Mouse (Mus musculus) adrenal gland, postnatal 14 days (tissue): ENCODE results near the gene Rbm19. TPM values are rescaled to one million over a fixed set of nuclear protein-coding genes. Genes with fewer than 3 reads are reported as not detected.

Experiments
- DNase-seq: peaks from one replicate; pipeline ENCODE4 v3.0.0; 2021; ENCODE audit warnings: mixed read lengths
- total RNA-seq: library from RNA; stranded (reverse); gene quantifications from 2 replicates; pipeline ENCODE4 v1.2.3, GENCODE M21; 2021

Rbm19 gene
- total RNA-seq, 1 experiment from 2014 or later = 21.9 TPM

- no peak for DNase-seq
These were observed 19.1 kb downstream of the Rbm19 start for GRCm38 (mm10) chr5:120135337-120135736.

- DNase-seq = no peak
These were observed 19.6 kb downstream of the Rbm19 start for GRCm38 (mm10) chr5:120135823-120136222.

GRCm38 (mm10) chr5:120136236-120136675 lies 20.0 kb downstream of the Rbm19 start:
- no peak for DNase-seq

DNA sequence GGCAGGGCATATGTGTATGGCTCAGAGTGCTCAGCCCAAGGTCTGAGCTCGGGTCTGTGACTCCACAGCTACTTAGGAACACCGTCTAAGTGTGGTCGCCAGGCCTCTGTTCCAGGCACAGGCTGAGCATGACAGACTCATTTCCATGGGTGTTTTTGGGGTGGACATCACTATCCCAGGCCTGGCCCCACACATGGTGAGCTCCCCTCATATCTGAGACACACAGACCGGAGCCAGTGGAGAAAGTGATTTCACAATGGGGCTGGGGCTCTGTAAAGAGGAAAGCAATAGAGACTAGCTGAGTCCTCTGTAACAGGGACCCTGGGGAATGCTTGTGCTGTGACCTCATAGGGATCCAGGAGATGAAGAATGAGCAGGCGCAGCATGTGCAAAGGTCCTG lies 20.8 kb downstream of the Rbm19 start:
- no peak for DNase-seq

GRCm38 (mm10) chr5:120137846-120138245 lies 21.6 kb downstream of the Rbm19 start:
- DNase-seq = no peak

DNA sequence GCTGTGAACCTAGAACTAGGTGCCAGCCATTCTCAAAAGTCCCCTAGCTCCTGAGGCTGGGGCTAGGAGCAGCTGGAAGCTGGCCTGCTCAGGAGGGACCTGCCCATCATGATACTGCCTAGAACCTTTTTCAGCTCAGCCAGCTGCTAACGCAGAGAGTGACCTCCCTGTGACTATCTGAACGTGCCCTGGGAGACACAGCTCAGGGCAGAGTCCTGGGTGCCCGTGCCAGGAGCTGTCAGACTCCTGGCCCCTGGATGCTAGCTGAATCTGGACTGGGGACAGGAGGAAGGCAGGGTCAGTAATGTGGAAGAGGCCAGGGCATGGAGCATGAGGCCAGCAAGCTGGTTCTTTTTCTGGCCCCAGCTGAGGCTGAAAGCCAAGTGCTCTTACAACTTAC lies 22.1 kb downstream of the Rbm19 start:
- no peak for DNase-seq

DNA sequence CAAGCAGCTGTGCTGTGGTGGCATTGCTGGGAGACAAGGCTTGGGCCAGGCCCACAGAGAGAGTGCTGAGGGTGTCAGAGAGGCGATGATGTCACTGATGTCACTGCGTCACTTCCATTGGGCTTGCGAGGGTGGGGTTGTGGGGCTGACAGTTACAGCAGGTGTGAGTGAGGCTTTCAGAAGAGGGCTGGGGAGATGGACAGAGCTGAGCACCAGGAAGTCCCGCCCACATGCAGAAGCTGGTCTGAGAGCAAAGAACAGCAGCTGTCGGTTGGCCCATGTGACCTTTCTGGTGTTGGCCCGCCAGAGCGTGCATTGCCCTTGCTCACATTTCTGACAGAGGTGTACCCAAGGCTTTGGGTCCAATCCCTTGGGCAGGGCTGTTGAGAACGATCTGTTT lies 23.0 kb downstream of the Rbm19 start:
- no peak for DNase-seq

DNA sequence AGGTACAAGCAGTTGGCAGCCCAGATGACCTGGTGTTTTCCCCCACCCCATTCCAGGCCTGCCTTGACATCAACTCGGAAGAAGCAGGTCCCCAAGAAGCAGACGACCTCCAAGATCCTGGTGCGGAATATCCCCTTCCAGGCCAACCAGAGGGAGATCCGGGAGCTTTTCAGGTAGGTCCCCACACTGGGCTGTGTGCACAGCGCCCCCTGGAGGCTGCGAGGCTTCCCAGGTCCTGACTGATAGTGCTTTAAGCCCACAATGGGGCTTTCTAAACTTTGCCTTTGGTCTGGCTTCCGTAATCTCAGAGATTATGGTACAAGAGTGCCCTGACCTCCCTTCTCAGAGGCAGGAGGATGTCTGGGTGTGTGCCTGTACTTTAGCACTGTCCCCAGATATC lies 27.7 kb downstream of the Rbm19 start:
- peak; percentile 54 for DNase-seq

GRCm38 (mm10) chr5:120145371-120146050 lies 29.2 kb downstream of the Rbm19 start:
- DNase-seq = no peak

DNA sequence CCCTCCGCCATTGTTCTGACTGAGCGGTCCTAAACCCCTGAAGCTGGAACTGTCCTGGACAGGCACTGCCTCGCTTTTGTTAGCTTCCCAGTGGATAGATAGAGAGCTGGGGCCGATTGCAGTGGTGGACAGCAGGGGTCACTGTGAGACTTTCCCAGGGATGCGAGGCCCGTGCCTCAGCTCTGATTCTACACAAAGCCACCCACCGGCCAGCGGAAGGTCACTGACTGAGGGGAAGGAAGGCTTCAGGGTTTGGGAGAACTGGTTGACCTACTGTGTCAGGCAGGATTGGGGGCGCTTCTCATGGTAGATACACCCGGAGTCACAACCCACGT lies 29.8 kb downstream of the Rbm19 start:
- DNase-seq = peak; percentile 66

DNA sequence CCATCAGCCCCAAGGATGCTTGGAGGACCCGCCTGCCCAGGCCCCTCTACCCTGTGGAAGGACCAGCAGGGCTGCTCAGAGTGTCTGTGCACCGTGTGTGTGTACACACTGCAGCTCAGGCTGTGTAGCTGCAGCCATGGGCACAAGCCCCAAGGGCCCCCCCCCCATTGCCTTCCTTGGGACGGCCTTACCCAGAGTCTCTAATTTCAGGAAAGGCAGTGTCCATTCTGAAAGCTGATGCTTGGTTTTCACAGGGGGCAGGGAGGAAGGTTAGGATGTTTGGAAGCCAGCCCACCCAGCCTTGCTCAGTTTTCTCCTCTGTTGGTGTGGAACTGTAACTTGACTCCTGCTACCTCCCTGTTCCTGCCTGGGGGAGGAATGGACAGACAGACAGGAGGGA lies 30.6 kb downstream of the Rbm19 start:
- DNase-seq = no peak

DNA sequence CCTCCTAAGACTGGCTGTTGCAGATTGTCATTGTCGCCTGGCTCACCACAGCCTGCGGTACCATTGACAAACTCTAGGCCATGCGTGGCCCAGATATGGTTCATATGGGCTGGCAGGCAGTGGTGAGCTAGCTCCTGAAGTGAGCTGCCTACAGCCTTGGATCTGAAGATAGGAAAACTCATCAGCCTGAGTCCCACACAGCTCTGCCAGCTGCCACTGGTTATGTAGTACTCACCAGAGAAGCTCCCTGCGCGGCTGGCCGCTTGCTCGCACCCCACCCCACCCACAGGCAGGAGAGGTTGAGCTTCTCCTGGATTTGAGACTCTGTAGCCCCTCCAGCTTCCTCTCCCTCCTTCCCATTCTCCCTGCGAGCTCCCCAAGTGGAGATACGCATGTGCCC lies 32.0 kb downstream of the Rbm19 start:
- no peak for DNase-seq

DNA sequence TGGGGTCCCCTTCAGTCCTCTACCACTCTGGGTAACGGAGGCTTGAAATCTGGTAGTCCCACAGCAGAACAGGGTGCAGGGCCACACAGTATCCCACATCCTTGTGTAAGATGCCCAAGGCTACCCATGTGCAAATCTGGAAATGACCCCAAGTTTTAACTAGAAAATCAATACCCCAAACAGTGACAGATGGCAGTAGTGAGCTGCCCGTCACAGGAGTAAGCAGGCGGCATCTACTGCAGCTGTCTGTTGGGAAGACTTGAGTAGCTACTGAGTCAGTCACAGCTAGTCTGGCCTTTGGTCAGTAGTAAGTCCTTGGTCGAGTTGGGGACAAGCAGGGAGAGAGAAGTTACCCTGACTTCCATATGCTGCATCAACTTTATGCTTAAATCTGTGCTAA lies 34.9 kb downstream of the Rbm19 start:
- no peak for DNase-seq

DNA sequence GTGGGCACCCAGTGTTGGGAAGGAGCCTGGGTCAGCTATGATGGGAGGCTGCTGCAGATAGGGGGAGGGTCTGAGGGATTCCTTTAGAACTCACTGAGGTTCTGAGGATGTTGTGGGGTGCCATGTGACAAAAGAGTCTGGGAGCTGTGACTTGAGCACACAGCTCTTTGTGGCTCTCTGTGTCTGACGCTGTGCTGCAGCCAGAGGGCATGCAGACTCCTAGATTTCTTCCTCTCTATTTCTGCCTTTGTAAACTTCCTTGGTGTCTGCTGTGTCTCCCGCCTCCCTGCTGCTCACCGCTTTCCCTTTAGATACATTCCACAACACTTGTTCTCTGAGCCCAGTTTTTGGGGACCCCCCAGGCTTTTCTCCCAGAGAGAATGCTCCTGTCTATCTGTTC lies 36.9 kb downstream of the Rbm19 start:
- DNase-seq = no peak

GRCm38 (mm10) chr5:120155672-120156071 lies 39.4 kb downstream of the Rbm19 start:
- DNase-seq = no peak

DNA sequence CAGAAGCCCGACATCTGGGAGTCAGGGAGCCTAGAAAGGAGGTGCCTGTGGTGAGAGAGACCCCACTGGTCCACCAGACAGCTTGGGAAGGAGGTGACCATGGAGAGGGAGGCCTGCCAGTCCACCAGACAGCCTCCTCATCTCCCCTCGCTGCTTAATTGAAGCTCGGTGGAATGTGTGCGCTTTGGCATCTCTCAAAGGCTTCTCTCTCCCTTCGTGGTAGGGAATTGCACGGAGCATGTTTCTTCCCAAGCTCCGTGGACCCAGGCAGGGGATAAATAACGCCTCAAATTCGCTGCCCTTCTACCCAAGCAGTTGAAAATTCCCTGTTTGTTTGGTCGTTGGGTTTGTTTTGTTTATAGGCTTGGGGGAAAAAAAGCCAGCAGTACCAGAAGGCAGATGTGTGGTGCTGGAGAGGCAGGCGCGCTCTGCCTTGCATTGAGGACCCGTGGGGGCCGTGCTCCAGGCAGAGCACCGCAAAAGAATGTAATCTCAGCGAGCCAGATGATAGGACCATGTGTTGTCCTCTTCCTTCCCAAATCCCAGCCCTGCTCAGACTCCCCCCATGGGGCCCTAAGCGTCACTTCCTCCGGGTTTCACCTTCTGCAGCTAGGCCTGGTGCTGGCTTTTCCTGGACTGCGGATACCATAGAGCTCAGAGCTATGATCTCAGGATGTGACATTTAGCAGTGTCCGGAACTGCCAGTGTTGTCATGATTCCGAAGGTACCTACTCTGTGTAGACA lies 40.1 kb downstream of the Rbm19 start:
- DNase-seq = peak; percentile 48

GRCm38 (mm10) chr5:120157115-120157514 lies 40.9 kb downstream of the Rbm19 start:
- no peak for DNase-seq

GRCm38 (mm10) chr5:120158476-120158875 lies 42.2 kb downstream of the Rbm19 start:
- no peak for DNase-seq

DNA sequence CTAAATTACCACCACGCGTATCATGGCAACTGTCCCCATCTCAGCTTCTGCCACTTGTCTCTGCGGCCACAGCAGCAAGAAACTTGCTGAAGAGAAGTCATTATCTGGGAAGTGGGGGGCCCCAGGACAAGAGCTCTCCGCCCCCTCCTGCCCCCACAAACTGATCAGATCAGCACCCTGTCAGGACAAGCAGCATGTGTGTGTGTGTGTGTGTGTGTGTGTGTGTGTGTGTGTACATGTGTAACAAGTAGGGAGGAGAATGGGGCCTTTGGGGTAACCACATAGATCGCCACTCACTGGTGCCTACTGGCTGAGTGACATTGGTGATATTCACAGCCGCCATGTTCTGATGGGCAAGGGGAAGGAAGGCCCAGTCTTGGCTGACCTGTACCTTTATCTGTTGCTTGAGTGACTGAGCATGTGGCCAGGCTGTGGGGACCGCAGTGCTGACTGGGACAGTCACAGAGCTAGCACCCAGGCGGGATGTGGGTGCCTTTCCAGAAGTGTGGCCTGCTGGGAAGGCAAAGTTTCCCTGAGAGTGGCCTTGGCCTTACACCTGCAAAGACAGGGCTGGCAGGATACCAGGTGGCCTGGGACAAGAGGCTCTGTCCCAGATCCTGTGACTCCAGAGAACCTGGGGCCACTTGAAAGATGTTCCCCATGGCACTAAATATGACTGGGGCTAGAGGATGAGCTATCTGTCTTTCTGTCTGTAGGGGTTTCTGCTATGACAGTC lies 44.8 kb downstream of the Rbm19 start:
- DNase-seq = no peak

- no peak for DNase-seq
These were observed 46.4 kb downstream of the Rbm19 start for GRCm38 (mm10) chr5:120162689-120163088.

- DNase-seq = no peak
These were observed 47.2 kb downstream of the Rbm19 start for GRCm38 (mm10) chr5:120163428-120163827.

DNA sequence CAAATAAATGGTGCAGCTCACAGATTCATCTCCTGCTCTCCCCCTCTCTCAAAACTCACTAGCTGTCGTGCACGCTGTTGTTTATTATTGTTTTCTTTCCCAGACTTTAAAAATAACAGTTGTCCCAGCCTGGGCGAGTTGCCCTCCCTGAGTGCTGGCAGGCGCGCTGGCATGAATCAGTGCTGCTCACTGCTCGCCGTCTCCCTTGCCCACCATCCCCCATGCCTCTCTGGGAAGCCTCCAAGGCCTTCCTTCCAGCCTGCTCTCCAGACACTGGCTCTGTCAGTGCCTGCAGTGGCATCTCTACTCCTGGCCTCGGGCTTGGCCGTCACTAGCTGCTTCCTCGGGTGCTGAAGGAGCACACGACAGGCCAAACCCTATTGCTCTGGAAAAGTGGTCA lies 48.2 kb downstream of the Rbm19 start:
- peak; percentile 83 for DNase-seq
